Mouse (Mus musculus): ENCODE measurements around the gene Itgav.
A peak's percentile ranks its signal among the peaks of the same experiment; 100 is the strongest.

Itgav gene

DNA sequence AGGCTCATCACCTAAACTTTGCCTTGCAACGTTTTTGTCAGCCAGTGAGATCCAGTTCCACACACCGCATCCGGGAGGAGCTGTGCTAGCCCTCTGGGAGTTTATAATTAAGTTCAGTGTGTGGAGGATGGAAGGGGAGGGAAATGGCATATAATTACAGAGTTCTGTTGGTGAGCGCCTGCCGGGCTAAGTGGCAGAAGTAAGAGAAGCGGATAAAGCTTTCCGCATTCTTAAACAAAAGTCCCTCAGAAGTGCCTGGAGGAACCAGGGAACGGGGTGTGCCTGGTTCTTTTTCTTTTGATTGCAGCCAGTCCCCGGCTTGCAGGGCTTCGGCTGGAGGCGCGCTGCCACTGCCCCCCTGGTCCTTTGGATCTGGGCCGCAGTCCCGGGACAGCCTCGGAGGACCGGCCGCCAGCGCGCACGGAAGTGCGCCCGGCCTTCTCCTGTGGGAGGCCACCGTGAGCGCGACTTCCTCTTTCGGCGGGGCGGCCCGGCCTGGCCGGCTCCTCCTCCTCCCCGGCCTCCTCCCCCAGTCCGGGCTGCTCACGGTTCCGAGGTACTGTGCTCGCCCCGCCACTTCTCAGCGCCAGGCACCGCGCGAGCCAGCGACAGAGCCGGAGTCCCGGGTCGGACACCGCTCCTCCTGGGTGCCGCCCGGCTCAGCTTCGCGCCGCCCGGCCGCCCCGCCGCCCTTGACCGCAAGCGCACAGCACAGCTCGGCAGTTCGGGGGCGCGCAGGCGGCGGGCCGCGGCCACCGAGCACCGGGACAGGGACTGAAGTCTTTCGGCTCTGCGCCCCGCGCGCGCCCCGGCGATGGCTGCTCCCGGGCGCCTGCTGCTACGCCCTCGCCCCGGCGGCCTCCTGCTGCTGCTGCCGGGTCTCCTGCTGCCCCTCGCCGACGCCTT, at the start of gene Itgav:
Itgav (plus strand) TSS at position 477 of the 906 bp plus-strand sequence.
- DNase-seq (ENCODE audit: low read depth), result peak; percentile 52

DNA sequence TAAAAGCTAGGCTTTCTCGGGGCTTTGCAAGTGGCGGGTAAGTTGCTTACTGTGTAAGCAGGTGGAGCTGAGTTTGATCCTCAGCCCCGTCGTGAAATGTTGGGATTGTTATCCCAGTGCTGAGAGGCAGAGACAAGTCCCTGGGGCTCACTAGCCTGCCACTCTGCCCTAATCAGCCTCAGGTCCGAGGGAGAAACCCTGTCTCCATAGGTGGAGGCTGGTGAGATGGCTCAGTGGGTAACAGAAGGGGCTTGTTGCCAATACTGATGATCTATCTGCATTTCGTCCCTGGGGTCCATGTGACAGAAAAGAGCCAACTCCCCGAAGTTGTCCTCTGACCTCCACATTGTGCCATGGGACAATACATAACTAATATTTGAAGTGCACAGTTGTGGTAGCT, 49.8 kb upstream of the Itgav start:
- no peak for DNase-seq (ENCODE audit: low read depth)

DNA sequence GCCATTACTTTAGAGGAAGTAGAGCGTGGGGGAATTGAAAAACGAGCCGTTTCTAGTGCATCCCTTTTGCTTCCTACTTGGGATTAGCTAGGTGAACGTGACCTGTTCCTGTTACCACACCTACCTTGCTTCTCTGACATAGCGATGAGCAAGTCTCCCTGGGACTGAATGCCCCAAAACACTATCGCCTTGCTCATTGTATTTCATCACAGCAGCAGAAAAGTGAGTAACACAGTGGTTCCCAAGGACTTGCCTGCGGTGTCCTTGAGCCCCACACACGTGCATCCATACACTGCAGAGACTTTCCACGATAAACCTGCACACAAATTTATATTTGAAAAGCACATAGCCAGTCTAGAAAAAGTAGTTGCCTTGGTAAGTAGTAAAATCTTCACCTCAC, 49.3 kb upstream of the Itgav start:
- no peak for DNase-seq (ENCODE audit: low read depth)

DNA sequence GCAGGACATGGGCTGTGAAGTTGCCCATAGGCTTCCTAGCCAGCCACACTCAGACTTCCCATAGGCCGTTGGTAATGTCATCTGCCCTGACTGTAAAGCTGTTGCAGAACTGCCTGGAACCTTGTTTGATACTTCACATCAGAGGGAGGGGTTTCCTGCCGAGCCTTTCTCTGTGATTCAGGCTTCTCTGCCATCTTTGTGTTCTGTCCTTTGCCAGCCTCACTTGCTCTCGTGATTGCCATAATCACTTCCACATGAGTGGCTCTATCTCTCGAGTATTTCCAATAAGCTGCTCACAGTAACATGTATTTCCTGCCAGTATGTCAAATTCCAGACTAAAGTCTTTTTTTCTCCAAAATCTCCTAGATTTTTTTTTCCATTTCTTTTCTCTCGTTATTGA, 48.5 kb upstream of the Itgav start:
- no peak for DNase-seq (ENCODE audit: low read depth)

DNA sequence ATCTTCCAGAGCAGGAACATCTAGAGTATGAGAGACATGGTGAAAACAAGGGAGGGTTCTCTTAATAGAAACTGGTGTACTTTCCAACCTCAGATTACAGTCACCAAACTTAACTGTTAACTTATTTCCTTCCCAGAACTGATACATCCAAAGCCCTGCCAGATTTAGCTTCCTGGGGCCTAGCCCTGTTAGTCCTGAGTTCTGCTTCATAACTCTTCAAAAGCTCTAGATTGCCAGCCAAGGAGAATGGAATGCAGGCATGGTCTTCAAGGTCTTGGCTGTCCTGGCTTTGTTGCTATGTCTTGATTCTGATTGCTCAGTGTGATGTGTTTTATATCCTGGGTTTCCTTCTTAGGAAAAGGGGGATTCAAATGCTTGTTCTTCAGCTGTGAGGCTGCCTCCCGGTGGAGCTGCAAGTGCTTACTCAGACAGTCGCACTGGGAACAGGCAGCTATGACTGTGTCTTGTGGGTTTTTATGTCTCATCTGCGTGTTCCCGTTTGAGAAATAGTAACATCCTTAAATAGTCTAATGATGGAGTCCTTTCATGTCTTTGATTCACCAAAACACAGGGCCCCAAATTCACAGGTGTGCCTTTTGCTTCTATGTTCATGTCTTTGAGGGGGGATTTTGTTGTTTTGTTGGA, 47.8 kb upstream of the Itgav start:
- no peak for DNase-seq (ENCODE audit: low read depth)

DNA sequence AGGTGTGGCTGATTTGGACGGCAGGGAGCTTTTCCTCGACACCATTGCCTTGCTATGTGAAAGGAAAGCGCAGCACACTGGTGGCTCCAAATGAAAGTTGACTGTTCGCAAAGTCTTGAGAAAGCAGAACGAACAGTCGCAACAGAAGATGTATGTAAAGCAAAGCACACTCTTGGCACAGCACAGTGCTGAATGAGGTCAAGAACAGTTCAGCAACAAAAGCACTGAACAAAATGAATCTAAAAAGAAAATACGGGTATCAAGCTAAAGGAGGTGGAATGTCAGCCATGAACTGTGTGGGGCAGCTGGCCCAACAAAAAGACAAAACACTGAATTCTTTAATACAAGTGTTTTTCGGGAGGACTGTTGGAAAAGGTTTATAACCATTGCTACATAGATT, 42.9 kb upstream of the Itgav start:
- DNase-seq (ENCODE audit: low read depth), result no peak

DNA sequence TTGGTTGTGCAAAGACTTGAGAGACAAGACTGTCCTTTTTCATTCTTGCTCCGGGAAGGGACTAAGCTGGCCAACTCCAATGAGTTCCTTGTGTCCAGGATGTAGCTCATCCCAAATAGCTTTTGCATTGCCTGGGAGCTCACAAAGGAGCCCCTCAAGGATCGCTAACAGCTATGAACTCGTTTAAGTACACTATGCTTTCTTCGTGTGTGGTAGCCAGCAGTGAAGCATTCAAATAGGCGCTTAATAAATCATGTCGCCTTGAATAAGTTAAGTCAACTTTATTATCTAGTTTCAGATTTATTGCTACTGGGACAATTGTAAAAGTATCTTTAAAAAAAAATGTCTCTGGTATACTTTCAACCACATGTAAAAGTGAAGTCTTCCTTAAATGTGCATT, 42.4 kb upstream of the Itgav start:
- DNase-seq (ENCODE audit: low read depth), result no peak

DNA sequence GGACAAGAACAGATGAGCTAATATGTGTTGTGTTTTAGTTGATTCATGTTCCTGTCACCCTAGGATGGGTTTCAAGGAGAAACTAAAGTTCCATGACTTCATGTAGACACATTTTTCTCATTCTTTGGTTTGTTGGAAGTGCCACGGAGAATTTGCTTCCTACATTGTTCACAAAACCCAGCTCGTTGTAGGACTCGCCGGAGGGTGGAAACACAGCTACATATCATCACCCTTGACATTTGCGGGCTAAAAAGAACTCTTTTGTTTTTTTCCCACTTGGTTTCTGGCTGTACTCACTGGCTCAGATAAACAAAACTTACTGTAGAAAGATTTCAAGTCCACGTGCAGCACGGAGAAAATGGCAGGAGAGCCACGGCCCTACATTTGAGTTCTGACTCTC, 41.9 kb upstream of the Itgav start:
- DNase-seq (ENCODE audit: low read depth), result no peak

DNA sequence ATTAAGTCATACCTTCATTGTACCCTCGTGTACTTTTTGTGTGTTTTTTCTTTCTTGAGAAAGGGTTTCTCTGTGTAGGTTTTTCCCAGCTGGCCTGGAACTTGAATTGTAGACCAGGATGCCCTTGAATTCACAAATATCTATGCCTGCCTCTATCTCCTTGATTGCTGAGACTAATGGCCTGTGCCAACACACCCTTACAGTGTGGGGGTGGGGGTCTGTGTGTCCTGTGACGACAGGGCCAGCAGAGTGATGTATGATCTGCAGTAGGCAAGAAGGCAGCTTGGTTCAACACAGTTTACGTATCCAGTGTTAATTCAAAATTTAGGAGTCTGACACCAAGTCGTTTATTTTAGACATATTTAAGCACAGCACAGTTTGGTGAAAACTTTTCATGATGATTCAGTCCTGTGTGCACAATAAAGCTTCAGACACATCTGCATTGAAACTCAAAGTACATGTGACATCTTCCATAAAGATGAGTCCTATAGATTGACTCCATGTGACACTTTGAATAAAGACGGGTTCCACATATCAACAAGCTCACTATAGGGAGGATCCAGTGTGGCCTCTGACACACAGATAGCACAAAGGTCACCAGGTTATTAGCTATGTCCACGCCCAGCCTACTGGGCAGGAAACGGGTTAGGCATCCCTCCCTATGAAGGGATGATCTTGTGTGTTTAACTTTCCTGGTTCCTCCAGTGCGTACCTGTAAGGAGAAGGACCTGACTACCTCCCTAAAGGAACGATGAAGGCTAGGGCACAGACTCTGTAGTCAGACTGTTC, 40.3 kb upstream of the Itgav start:
- no peak for DNase-seq (ENCODE audit: low read depth)

DNA sequence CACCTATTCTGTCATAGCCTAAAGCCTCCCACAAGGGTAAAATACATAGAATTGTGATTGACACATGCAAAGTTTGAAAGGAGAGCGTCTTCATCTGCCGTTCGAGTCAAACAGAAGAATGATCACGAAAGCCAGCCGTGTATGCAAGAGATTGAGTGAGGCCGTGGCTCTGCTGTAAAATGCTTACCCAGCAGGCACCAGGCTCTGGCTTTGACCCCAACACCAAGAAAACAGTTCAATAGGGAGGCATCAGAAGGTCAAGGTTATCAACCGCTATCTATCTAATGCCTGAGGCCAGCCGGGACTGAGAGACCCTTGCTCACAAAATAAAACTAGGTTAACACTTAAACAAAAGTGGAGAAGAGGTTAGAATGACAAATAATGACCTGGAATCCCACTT, 39.5 kb upstream of the Itgav start:
- DNase-seq (ENCODE audit: low read depth), result no peak

DNA sequence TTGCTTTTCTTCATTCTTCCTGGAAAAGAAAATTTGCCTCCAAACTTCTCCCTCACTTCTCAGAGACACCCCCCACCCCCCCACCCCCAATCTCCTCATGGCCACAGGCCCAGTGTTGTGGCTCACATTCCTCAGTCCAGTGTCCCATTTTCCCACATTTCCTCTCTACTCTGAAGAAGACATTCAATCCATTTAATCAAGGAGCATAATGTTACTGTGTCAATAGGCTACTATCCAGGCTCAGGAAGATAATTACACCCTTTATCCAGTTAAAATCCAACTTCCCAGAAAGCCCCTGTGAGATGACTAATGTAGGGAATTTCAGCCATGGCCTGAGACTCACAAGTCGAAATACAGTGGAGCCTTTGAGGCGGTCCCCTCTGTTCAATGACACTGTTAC, 33.8 kb upstream of the Itgav start:
- no peak for DNase-seq (ENCODE audit: low read depth)

DNA sequence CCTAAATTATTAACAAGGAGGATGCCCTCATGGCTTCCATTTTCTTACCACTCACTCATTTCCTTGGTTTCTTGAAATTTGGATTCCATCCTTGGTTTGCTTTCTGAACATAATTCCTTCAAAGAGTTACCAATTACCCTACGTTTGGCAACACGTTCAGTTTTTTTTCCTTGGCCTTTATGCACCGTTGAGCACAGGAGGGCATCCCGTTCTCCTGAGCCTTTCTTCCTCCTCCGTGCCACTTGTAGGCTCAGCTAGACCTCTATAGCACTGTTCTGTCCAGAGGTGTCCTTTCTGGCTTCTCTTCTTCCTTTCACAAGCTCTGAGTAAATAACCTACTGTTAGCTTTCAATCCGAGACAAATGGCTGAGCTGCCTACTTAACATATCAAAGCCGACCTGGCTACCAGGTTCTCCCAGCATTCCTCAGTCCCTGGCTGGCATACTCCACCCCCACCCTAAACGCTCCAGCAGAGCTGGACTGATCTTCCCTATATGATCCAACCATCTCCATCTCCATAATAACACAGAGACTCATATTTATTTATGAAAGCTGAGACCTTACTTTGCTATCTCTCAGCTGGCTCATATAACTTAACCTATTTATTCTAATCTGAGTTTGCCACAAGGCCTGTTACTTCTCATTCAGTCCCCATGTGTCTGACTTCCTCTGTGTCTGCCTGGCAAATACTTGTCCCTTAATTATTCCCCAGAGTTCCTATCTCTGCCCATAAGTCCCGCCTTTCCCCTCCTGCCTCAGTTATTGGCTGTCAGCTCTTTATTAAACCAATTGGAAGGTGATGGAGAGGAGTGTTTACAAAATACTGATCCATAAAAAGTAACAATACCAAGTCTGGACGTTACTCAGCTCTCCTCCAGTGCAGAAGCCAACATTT, 31.3 kb upstream of the Itgav start:
- no peak for DNase-seq (ENCODE audit: low read depth)

DNA sequence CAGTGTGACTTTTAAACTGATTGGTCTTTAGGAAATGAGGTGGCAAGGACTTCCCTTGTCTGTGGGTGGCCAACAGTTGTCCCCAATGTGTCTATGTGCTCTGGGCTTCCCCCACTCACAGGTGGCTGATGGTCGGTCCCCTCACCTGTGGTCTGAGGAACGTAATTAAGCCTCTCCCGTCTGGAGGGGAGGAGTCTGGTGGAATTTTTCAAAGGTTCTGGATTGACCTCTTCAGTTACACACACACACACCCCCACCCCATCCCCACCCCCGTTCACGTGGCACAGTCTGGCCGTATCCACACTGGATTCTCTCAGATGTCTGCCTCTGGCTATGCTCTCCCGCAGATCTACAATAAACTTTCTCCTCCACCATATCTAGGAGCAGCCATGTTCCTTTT, 30.1 kb upstream of the Itgav start:
- DNase-seq (ENCODE audit: low read depth), result no peak

DNA sequence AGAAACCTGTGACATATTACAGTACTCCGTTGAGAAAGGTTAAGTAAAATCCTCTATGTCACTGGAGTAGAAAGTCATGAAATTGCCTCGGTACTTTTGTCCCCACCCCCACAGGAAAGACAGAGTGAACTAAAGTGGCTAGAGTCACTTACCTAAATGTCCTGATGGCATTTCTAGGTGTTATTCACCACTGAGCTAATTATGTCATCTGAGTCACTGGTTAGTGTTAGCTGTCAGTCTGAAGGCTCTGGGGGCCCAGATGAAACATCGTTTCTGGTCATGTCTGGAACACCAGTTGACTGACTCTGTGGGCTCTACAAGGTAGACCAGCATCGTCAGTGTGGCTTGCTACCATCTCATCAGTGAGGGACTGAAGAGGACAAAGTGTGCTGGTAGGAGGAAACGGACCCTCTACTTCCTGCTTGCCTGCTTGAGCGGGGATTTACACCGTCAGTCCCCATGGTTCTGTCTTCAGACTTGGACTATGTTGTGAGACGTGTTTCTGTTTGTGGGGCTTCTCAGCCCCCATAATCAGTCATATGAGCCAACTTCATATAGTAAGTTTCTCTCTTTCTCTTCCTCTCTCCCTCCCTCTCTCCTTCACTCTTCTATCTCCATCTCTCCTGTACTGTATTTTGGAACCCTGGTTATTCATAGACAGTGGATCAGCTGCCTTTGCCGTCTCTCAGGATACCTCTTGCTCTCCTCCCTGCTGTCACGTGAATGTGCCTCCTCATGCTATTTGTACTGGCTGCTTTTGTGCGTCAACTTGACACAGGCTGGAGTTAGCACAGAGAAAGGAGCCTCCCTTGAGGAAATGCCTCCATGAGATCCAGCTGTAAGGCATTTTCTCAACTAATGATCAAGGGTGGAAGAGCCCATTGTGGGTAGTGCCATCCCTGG, 28.6 kb upstream of the Itgav start:
- no peak for DNase-seq (ENCODE audit: low read depth)

DNA sequence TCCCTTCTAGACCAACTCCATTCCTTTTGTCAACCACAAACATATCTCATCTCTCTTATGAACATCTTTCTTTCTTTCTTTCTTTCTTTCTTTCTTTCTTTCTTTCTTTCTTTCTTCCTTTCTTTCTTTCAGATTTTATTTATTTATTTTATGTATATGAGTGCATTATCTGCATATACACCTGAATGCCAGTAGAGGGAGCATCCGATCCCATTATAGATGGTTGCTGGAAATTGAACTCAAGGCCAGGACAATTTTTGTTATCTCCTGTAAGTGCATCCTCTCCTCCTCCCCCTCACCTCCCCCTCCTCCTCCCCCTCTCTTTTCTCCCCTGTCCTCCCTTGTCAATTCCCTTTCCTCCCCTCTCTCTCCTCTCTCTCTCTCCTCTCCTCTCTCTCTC, 25.7 kb upstream of the Itgav start:
- no peak for DNase-seq (ENCODE audit: low read depth)

DNA sequence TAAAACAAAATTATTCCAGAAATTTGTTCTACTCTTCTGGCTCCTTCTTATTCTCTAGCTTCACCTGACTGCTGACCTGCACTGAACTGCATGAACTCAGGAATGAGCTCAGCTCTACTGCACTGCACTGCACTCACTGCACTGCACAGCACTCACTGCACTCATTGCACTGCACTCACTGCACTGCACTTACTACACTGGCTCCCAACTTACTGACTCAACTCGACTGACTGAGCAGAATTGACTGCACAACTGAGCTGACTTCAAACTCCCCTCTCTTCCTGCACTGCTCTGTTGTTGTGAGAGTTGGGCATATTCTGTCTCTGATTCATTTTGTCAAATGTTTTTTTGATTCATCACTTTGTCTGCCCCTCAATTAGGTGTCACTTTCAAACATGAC, 24.9 kb upstream of the Itgav start:
- no peak for DNase-seq (ENCODE audit: low read depth)

DNA sequence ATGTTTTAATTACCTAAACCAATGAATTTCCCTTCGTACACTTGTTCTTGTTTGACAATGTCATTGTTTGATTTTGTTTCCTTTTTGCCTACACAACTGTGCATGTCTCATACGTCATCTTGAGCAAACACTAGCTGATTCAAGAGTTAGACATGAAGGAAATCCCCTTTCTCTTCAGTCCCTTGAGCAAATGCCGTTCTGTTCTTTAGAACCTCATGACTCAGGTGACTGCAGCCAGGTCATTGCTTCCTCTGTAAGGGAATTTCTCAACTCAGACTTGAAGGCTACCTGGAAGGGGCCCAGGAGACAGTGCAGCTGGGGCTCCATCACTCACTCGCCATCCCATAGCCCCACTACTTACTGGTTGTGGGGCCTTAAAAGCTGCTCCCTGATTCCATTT, 23.5 kb upstream of the Itgav start:
- DNase-seq (ENCODE audit: low read depth), result no peak

DNA sequence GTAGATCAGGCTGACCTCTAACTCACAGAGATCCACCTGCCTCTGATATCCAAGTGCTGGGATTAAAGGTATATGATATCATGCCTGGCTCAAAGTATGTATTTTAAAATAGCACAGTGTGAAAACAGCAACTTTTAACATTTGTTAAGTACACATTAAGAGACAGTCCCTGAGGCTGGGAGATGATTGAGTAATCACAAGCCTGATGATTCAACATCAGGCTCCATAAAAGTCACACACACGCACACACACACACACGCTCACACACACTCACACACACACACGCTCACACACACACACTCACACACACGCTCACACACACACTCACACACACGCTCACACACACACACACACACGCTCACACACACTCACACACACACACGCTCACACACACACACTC, 21.8 kb upstream of the Itgav start:
- DNase-seq (ENCODE audit: low read depth), result no peak

DNA sequence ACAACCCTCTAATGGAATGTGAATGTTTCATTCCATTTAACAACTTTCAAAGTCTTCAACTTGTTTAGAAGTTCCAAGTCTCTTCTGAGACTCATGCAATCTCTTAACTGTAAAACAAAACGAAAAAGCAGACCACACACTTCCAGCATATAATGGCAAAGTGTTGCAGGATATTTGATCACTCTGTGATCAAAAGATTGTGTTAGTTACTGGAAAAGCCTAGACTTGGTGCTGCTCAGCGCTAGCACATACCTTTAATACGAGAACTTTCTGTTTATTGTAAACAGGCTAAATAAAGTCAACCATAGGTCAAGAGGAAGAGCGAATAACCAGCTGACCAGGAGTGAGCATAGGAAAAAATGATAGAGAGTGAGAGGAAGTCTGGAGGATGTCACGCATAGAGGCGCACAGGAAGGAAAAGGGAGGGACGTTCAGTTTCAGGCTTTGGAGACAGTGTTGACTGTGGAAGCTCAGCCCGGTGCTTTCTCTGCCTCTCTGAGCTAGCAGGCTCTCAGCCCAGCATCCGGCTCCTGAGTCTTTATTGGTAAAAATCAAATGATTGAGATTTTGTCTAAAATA, 18.5 kb upstream of the Itgav start:
- DNase-seq (ENCODE audit: low read depth), result no peak

DNA sequence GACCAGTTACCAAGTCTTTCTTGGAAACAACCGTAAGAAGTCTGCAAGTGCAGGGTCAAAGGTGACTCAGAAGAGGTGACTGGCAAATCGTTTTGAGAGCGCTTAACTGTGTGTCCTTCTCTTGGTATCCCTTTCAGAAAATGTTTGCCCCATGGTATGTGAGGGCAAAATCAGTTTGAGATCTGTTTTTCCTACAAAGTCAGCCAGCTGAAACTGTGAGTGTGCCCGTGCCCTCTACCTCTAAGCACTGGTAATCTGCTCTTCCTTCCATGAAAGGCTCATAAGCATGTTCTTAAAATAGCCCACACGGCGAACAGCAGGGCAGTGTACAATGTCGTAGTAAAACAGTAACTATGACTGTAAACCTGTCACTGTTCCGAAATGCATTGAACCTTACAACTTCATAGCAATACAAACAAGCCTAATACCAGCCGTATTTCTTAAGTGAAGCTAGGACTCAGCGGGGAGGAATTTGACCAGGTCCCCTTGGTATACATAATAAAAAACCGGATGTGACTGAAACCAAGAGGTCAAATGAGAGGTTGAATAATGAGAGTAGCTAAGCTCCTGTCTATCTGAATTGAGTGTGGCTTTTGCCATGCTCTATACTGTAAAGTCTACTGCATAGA, 14.2 kb upstream of the Itgav start:
- no peak for DNase-seq (ENCODE audit: low read depth)
